Mouse (Mus musculus): Measurements from ENCODE around the gene Klhl6.
A peak's percentile ranks its signal among the peaks of the same experiment; 100 is the strongest.
"Not testable (repeated sequence)": the region's sequence is repeated elsewhere in the genome, so short reads cannot be mapped to it uniquely, and the experiment has no call there.

Gene Klhl6

GRCm38 (mm10) chr16:19982537-19983257 lies at the start of gene Klhl6:
Gene Klhl6, minus strand, starts transcription at chr16:19983037.
- peak; percentile 5 for DNase-seq (ENCODE audit: low spot score)

- DNase-seq (ENCODE audit: low spot score): not testable (repeated sequence)
Measured at GRCm38 (mm10) chr16:20027241-20027640, 44.4 kb upstream of the Klhl6 start.

- no peak for DNase-seq (ENCODE audit: low spot score)
Measured at GRCm38 (mm10) chr16:20022821-20023220, 40.0 kb upstream of the Klhl6 start.

GRCm38 (mm10) chr16:20021848-20022247 lies 39.0 kb upstream of the Klhl6 start:
- DNase-seq (ENCODE audit: low spot score): no peak

GRCm38 (mm10) chr16:20012647-20013046 lies 29.8 kb upstream of the Klhl6 start:
- DNase-seq (ENCODE audit: low spot score): no peak

- no peak for DNase-seq (ENCODE audit: low spot score)
Measured at GRCm38 (mm10) chr16:20006066-20006465, 23.2 kb upstream of the Klhl6 start.

- not testable (repeated sequence) for DNase-seq (ENCODE audit: low spot score)
Measured at GRCm38 (mm10) chr16:20000286-20000685, 17.4 kb upstream of the Klhl6 start.

- DNase-seq (ENCODE audit: low spot score): no peak
Measured at GRCm38 (mm10) chr16:19997616-19998015, 14.8 kb upstream of the Klhl6 start.

- DNase-seq (ENCODE audit: low spot score): not testable (repeated sequence)
Measured at GRCm38 (mm10) chr16:19996913-19997312, 14.1 kb upstream of the Klhl6 start.

GRCm38 (mm10) chr16:19995818-19996217 lies 13.0 kb upstream of the Klhl6 start:
- no peak for DNase-seq (ENCODE audit: low spot score)

- DNase-seq (ENCODE audit: low spot score): no peak
Measured at GRCm38 (mm10) chr16:19993278-19993677, 10.4 kb upstream of the Klhl6 start.

GRCm38 (mm10) chr16:19990536-19990935 lies 7.7 kb upstream of the Klhl6 start:
- DNase-seq (ENCODE audit: low spot score): no peak

- no peak for DNase-seq (ENCODE audit: low spot score)
Measured at GRCm38 (mm10) chr16:19987589-19987988, 4.8 kb upstream of the Klhl6 start.

GRCm38 (mm10) chr16:19984884-19985643 lies 2.2 kb upstream of the Klhl6 start:
- DNase-seq (ENCODE audit: low spot score): no peak

GRCm38 (mm10) chr16:19983559-19983958 lies 722 bp upstream of the Klhl6 start:
- no peak for DNase-seq (ENCODE audit: low spot score)

- DNase-seq (ENCODE audit: low spot score): no peak
Measured at GRCm38 (mm10) chr16:19981684-19982083, 1.2 kb downstream of the Klhl6 start.

- DNase-seq (ENCODE audit: low spot score): no peak
Measured at GRCm38 (mm10) chr16:19981006-19981405, 1.8 kb downstream of the Klhl6 start.

- DNase-seq (ENCODE audit: low spot score): no peak
Measured at GRCm38 (mm10) chr16:19979755-19980154, 3.1 kb downstream of the Klhl6 start.

GRCm38 (mm10) chr16:19977282-19977681 lies 5.6 kb downstream of the Klhl6 start:
- DNase-seq (ENCODE audit: low spot score): no peak

GRCm38 (mm10) chr16:19976825-19977224 lies 6.0 kb downstream of the Klhl6 start:
- DNase-seq (ENCODE audit: low spot score): no peak

- DNase-seq (ENCODE audit: low spot score): no peak
Measured at GRCm38 (mm10) chr16:19975432-19975831, 7.4 kb downstream of the Klhl6 start.

- DNase-seq (ENCODE audit: low spot score): no peak
Measured at GRCm38 (mm10) chr16:19973480-19973879, 9.4 kb downstream of the Klhl6 start.

GRCm38 (mm10) chr16:19972736-19973350 lies 10.0 kb downstream of the Klhl6 start:
- DNase-seq (ENCODE audit: low spot score): no peak

Measured in ovary, postnatal 36 days (tissue).